Comparison of ENCODE assay signal across 30 mouse cellular contexts in genomic region chr3:56770225-56770624, GRCm38 (mm10).
A peak's percentile ranks its signal among the peaks of the same experiment; 100 is the strongest.
DNase-seq lines count a peak whose midpoint lies in the region; ATAC-seq and TF ChIP-seq lines count a peak whose summit lies in the region.
"Had no signal": no experiment of that assay in that cellular context is flagged by ENCODE, and none has a peak within 500 bp of the region (broad histone marks: within the 10 kb centered on the region; RNA-seq: fewer than 3 reads in every experiment).

No protein-coding gene starts in this region.

- no peak for TF ChIP-seq POLR2A in brain, embryonic 14.5 days (IDR thresholded peaks at IDR 0.05; ENCODE audit: borderline replicate concordance, extremely low read depth, insufficient read depth, insufficient read length, poor library complexity, severe bottlenecking)

- no peak overlapping the region for H3K27ac ChIP-seq in forebrain, embryonic 11.5 days (ENCODE audit: low read depth, low read length)
- H3K27ac ChIP-seq in forebrain, embryonic 10.5 days = no peak overlapping the region
- no peak overlapping the region for H3K27ac ChIP-seq in forebrain, embryonic 14.5 days (ENCODE audit: low read depth, low read length)
- H3K27ac ChIP-seq: embryonic facial prominence, embryonic 13.5 days; hindbrain, embryonic 13.5 days; kidney, postnatal 0 days; liver, embryonic 14.5 days; neural tube, embryonic 13.5 days had no signal

- 0 out of 2 replicates have a peak, but pooled peaks have one; percentile 21 for ATAC-seq in forebrain, embryonic 11.5 days (replicated peaks; ENCODE audit: low FRiP score)
- ATAC-seq in forebrain, embryonic 14.5 days = peak; percentile 46; the same call in 1 of the 2 replicates
- ATAC-seq: intestine, embryonic 16.5 days had no signal

- no peaks in the 10 kb centered on the region for H3K36me3 ChIP-seq in forebrain, embryonic 11.5 days (ENCODE audit: control insufficient read depth, insufficient read depth, low read length)
- H3K36me3 ChIP-seq in forebrain, embryonic 10.5 days (replicated peaks) = no peaks in the 10 kb centered on the region
- H3K36me3 ChIP-seq in forebrain, embryonic 14.5 days (ENCODE audit: control insufficient read depth, insufficient read depth, low read length) = no peaks in the 10 kb centered on the region
- H3K36me3 ChIP-seq: embryonic facial prominence, embryonic 13.5 days; G1E; hindbrain, embryonic 13.5 days; neural tube, embryonic 13.5 days had no signal

- H3K9ac ChIP-seq in forebrain, embryonic 11.5 days (ENCODE audit: low read length) = no peak overlapping the region
- H3K9ac ChIP-seq in forebrain, embryonic 14.5 days (ENCODE audit: low read length) = no peak overlapping the region
- H3K9ac ChIP-seq: embryonic facial prominence, embryonic 13.5 days; hindbrain, embryonic 13.5 days; liver, embryonic 14.5 days; neural tube, embryonic 13.5 days had no signal

- DNase-seq in forebrain, embryonic 11.5 days (ENCODE audit: low spot score) = no peak
- no peak for DNase-seq in forebrain, embryonic 10.5 days (ENCODE audit: extremely low spot score, low spot score)
- DNase-seq in brain, embryonic 14.5 days (ENCODE audit: low read depth) = peak; percentile 55
- DNase-seq in forebrain, embryonic 14.5 days (ENCODE audit: low spot score) = no peak
- peak; percentile 12 for DNase-seq in retina, embryonic 14.5 days (ENCODE audit: low spot score)
- DNase-seq in left cerebral cortex, adult 11 months (ENCODE audit: low spot score) = no peak
- no peak for DNase-seq in right cerebral cortex, postnatal 36 days (ENCODE audit: low spot score in 2 of 2)
- DNase-seq: adrenal gland, adult 8-10 months; cerebellum, adult 8-10 months; cerebellum, postnatal 25 days; gastrocnemius, postnatal 25 days; heart, adult 18-20 months; heart, postnatal 36 days; kidney, adult 8-10 months; layer of hippocampus, adult 9-11 months; liver; lung, adult 2 months; lung, postnatal 14 days; right cerebral cortex, postnatal 25 days; spleen, adult 18-20 months; thymus, postnatal 14 days had no signal

- no peaks in the 10 kb centered on the region for H3K27me3 ChIP-seq in forebrain, embryonic 11.5 days (ENCODE audit: control insufficient read depth, insufficient read depth, low read length)
- H3K27me3 ChIP-seq in forebrain, embryonic 10.5 days (ENCODE audit: poor library complexity, severe bottlenecking) = no peaks in the 10 kb centered on the region
- no peaks in the 10 kb centered on the region for H3K27me3 ChIP-seq in forebrain, embryonic 14.5 days (replicated peaks; ENCODE audit: control insufficient read depth, insufficient read depth, low read length)
- H3K27me3 ChIP-seq: embryonic facial prominence, embryonic 13.5 days; hindbrain, embryonic 13.5 days; neural tube, embryonic 13.5 days had no signal

- no peak for TF ChIP-seq CTCF in brain, embryonic 14.5 days (IDR thresholded peaks at IDR 0.05; ENCODE audit: borderline replicate concordance, extremely low read depth, insufficient read depth, insufficient read length)

- WGBS in forebrain, embryonic 11.5 days = 46% methylated on average over 2 of the region's 2 CpGs
- WGBS in forebrain, embryonic 10.5 days = 70% methylated on average over 2 of the region's 2 CpGs
- WGBS in forebrain, embryonic 14.5 days = 16% methylated on average over 2 of the region's 2 CpGs

- no peak overlapping the region for H3K4me2 ChIP-seq in forebrain, embryonic 11.5 days (ENCODE audit: low read depth, low read length, severe bottlenecking)
- no peak overlapping the region for H3K4me2 ChIP-seq in forebrain, embryonic 14.5 days (ENCODE audit: low read length)
- H3K4me2 ChIP-seq: embryonic facial prominence, embryonic 13.5 days; heart, embryonic 11.5 days; hindbrain, embryonic 13.5 days; neural tube, embryonic 13.5 days had no signal

- H3K4me1 ChIP-seq in forebrain, embryonic 11.5 days (replicated peaks; ENCODE audit: control insufficient read depth, insufficient read depth, low read length) = no peaks in the 10 kb centered on the region
- H3K4me1 ChIP-seq in forebrain, embryonic 10.5 days = peaks cover 7% of the 10 kb centered on the region; the same call in 1 of the 2 replicates
- no peaks in the 10 kb centered on the region for H3K4me1 ChIP-seq in forebrain, embryonic 14.5 days (ENCODE audit: control insufficient read depth, insufficient read depth, low read length)
- H3K4me1 ChIP-seq: embryonic facial prominence, embryonic 13.5 days; hindbrain, embryonic 13.5 days; neural tube, embryonic 13.5 days had no signal

- no peaks in the 10 kb centered on the region for H3K9me3 ChIP-seq in forebrain, embryonic 11.5 days (ENCODE audit: control insufficient read depth, low read length)
- H3K9me3 ChIP-seq in forebrain, embryonic 10.5 days = no peaks in the 10 kb centered on the region
- H3K9me3 ChIP-seq in forebrain, embryonic 14.5 days (replicated peaks; ENCODE audit: control insufficient read depth, low read length) = no peaks in the 10 kb centered on the region
- H3K9me3 ChIP-seq: embryonic facial prominence, embryonic 13.5 days; hindbrain, embryonic 13.5 days; neural tube, embryonic 13.5 days had no signal

- H3K4me3 ChIP-seq in forebrain, embryonic 11.5 days (ENCODE audit: low read depth, low read length) = no peak overlapping the region
- no peak overlapping the region for H3K4me3 ChIP-seq in forebrain, embryonic 10.5 days
- no peak overlapping the region for H3K4me3 ChIP-seq in forebrain, embryonic 14.5 days (ENCODE audit: low read depth, low read length)
- H3K4me3 ChIP-seq: embryonic facial prominence, embryonic 13.5 days; hindbrain, embryonic 13.5 days; myocyte; neural tube, embryonic 13.5 days had no signal

Comparison
In these comparisons a context has a peak if more than half of its experiments do, and no peak if none do; other contexts are left out.
1. DNase-seq: peak in brain, embryonic 14.5 days (single experiment) and retina, embryonic 14.5 days (single experiment); none in forebrain, embryonic 11.5 days (single experiment), forebrain, embryonic 10.5 days (single experiment), forebrain, embryonic 14.5 days (single experiment), left cerebral cortex, adult 11 months (single experiment) and right cerebral cortex, postnatal 36 days (0 of 2).